Mouse (Mus musculus) brain, embryonic 14.5 days (tissue): ENCODE data around the gene Uso1.

Experiments
- CTCF ChIP-seq: fragments of 200-500 bp; IDR thresholded peaks from 2 replicates; pipeline ENCODE4 v1.5.1; 2012; ENCODE audit warnings: inconsistent platforms, mild to moderate bottlenecking, moderate library complexity, borderline replicate concordance; ENCODE audit not compliant: insufficient read depth, insufficient read length; ENCODE audit errors: extremely low read depth
- POLR2A ChIP-seq: fragments of 200-500 bp; IDR thresholded peaks from 2 replicates; pipeline ENCODE4 v1.6.1; 2012; ENCODE audit warnings: mild to moderate bottlenecking, inconsistent platforms, borderline replicate concordance; ENCODE audit not compliant: poor library complexity, insufficient read depth, insufficient read length, severe bottlenecking; ENCODE audit errors: extremely low read depth

DNA sequence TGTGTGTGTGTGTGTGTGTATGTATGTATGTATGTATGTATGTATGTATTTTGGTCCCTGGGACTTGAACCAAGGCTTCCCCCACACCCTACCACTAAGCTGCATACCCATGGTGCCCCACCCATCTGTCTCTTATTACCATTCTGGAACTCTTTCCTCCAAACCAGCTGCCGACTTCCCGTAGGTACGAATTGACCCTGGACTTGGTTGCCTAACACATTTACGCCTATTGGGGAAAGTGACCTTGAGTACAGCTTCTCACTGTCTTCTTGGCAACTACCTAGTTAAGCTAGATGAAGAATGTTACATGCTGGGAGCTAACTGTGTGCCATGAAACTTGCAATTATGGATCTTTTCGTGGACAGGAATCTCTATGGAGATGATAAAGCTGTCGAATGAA, 68.4 kb downstream of the Uso1 start:
- no peak for TF ChIP-seq CTCF
- TF ChIP-seq POLR2A: no peak
